Mouse (Mus musculus) neural tube, embryonic 13.5 days (tissue): Measurements from ENCODE around the gene Yars2. TPM values are rescaled to one million over a fixed set of nuclear protein-coding genes. Genes with fewer than 3 reads are reported as not detected.

Source experiments
- ATAC-seq: fragments of 200-750 bp; cut with Nextera tagmentation; 2 replicates; pipeline ENCODE4 v1.8.0; 2017; ENCODE audit warnings: low read depth, mild to moderate bottlenecking, moderate TSS enrichment, moderate library complexity
- H3K27ac ChIP-seq: fragments of 300-500 bp; sonication (generic); replicated peaks from 2 replicates; pipeline ENCODE4 v1.5.1; 2015; ENCODE audit warnings: moderate library complexity, mild to moderate bottlenecking, inconsistent platforms
- H3K27me3 ChIP-seq: fragments of 300-500 bp; sonication (generic); 2 replicates; pipeline ENCODE4 v1.6.1; 2015; ENCODE audit warnings: mild to moderate bottlenecking, inconsistent platforms
- H3K36me3 ChIP-seq: fragments of 300-500 bp; sonication (generic); 2 replicates; pipeline ENCODE4 v1.6.1; 2015; ENCODE audit warnings: mild to moderate bottlenecking, inconsistent platforms
- H3K4me1 ChIP-seq: fragments of 300-500 bp; sonication (generic); replicated peaks from 2 replicates; pipeline ENCODE4 v1.6.1; 2015; ENCODE audit warnings: inconsistent platforms
- H3K4me2 ChIP-seq: fragments of 300-500 bp; sonication (generic); 2 replicates; pipeline ENCODE4 v1.6.1; 2015; ENCODE audit warnings: inconsistent platforms, mild to moderate bottlenecking, moderate library complexity
- H3K4me3 ChIP-seq: fragments of 300-500 bp; sonication (generic); 2 replicates; pipeline ENCODE4 v1.5.1; 2015; ENCODE audit warnings: mild to moderate bottlenecking, inconsistent platforms
- H3K9ac ChIP-seq: fragments of 300-500 bp; sonication (generic); 2 replicates; pipeline ENCODE4 v1.6.1; 2015; ENCODE audit warnings: moderate library complexity, mild to moderate bottlenecking, inconsistent platforms
- H3K9me3 ChIP-seq: fragments of 300-500 bp; sonication (generic); 2 replicates; pipeline ENCODE4 v1.6.1; 2016; ENCODE audit warnings: inconsistent platforms
- WGBS: fragments of 180-500 bp; shearing (Covaris S2); methylation state at CpG from one replicate; pipeline ENCODE4 v1.1.7; 2015; 5-methylcytosine and 5-hydroxymethylcytosine counted together
- polyA plus RNA-seq: library from polyadenylated mRNA; unstranded; fragments of >200 nt; fragmentation: Nextera tagmentation; extraction: Ambion mirVana; gene quantifications from 2 replicates; pipeline ENCODE4 v1.2.1, GENCODE M21; 2015

Gene Yars2
- 25.1 and 30.5 TPM in 2 replicates for polyA plus RNA-seq

DNA sequence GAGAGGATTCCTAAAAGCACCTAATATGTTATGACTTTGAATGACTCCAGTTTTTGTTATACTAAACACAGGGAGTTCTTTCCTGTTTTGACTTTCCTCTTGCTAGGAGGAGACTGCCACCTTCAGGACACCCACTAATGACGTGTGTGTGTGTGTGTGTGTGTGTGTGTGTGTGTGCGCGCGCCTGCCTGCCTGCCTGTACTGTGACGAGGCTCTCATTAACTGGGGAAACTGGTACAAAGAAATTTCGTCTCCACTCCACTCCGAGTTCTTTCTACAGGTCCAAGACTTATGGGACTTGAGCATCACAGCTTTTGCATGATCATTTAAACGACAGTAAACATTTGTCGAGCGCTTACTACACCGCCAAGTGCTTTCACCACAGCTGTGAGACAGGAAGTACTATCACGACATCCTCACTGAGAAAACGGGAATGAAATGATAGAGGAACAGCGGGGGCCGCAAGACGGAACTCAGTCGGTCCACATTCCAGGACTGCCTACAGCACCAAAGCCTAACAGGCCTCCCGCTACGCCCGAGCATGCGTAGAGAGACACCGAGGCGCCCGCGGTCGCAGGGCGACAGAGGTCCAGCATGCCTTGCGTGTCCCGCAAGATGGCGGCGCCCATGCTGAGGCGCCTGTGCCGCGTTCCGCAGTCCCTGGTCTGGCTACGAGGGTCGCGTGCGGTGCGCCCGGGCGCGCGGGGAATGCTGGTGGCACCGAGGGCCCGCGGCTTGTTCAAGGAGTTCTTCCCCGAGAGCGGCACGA, at the start of gene Yars2:
Gene Yars2 (plus strand): TSS at position 597 of the 769 bp plus-strand sequence.
- ATAC-seq, result peak; percentile 99
- H3K4me3 ChIP-seq, result peak within 1 kb of the TSS; percentile 81
- H3K27me3 ChIP-seq, result no peaks in the 10 kb centered on the region
- peaks cover 11% of the 10 kb centered on the region for H3K36me3 ChIP-seq
- no peaks in the 10 kb centered on the region for H3K9me3 ChIP-seq
- peak within 1 kb of the TSS; percentile 80 for H3K9ac ChIP-seq
- peak within 1 kb of the TSS; percentile 82 for H3K4me2 ChIP-seq
- H3K27ac ChIP-seq, result peak within 1 kb of the TSS; percentile 93
- under 1% methylated on average over 50 of the region's 50 CpGs for WGBS
- H3K4me1 ChIP-seq, result peaks cover 25% of the 10 kb centered on the region

DNA sequence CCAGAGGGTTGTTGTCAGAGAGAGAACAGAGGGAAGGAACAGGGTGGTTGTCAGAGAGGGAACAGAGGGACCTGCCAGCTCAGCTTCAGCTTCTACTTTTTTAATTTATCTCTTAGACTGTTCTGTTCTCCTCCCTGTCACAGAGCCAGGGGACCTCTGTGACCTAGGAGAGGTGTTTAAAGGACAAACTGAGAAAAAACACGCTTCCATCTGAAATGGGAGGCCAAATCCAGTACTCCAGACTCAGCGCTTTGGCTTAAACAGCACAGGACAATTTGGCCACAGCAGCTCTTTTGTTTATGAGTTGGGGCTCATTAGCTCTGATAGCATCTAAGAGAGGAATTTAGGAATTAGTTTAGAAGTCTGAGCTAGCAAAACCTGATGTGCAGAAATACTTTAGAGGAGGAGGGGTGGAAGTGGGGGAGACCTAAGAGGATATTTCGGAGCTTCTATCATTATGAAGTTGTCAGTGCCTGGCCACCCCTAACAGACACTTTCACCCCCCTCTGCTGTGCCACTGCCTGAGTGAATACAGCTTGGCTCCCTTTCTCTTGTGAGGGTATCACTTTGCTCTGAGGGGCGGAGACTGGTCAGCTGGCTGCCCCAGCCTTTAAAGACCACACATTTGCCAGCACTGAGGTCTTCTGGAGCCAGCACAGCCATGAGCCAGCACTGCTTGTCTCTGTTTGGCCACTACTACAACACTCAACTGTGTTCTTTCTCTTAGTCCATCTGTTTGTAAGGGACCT, 49.3 kb upstream of the Yars2 start:
- 20% methylated on average over 4 of the region's 4 CpGs for WGBS
- H3K4me1 ChIP-seq, result peaks cover 7% of the 10 kb centered on the region
- H3K9me3 ChIP-seq, result no peaks in the 10 kb centered on the region
- no peak overlapping the region for H3K4me2 ChIP-seq
- H3K27ac ChIP-seq, result no peak overlapping the region
- H3K4me3 ChIP-seq, result no peak overlapping the region
- H3K9ac ChIP-seq, result no peak overlapping the region
- H3K36me3 ChIP-seq, result no peaks in the 10 kb centered on the region
- no peaks in the 10 kb centered on the region for H3K27me3 ChIP-seq
- no peak for ATAC-seq

DNA sequence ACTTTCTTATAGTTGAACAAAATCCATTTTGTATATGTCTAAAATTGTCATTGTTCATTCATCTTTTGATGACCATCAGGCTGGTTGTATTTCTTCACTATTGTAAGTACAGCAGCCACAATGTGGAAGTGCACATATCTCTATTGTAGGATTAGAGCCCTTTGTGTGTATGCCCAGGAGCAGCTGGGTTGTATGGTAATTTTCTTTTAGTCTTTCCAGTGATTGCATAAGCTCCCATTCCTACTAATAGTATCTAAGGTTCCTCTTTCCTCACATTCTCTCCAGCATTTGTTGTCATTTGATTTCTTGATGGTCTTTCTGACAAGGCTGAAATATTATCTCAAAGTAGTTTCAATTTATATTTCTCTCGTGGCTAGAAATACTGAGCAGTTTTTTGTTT, 47.5 kb upstream of the Yars2 start:
- Histone ChIP-seq H3K4me3 (no peak overlapping the region), H3K9ac (no peak overlapping the region), H3K9me3 (no peaks in the 10 kb centered on the region), H3K27me3 (no peaks in the 10 kb centered on the region), H3K4me2 (no peak overlapping the region), H3K27ac (no peak overlapping the region), H3K36me3 (no peaks in the 10 kb centered on the region), H3K4me1 (peaks cover 7% of the 10 kb centered on the region)
- WGBS, result 54% methylated on average over 1 of the region's 1 CpGs
- ATAC-seq, result no peak

- no peak for ATAC-seq
- no peak overlapping the region for H3K9ac ChIP-seq
- H3K27me3 ChIP-seq, result no peaks in the 10 kb centered on the region
- H3K4me2 ChIP-seq, result no peak overlapping the region
- H3K27ac ChIP-seq, result no peak overlapping the region
- no peaks in the 10 kb centered on the region for H3K36me3 ChIP-seq
- H3K9me3 ChIP-seq, result no peaks in the 10 kb centered on the region
- no peak overlapping the region for H3K4me3 ChIP-seq
- WGBS, result 12% methylated on average over 7 of the region's 7 CpGs
- H3K4me1 ChIP-seq, result peaks cover 7% of the 10 kb centered on the region
These were observed 46.9 kb upstream of the Yars2 start for GRCm38 (mm10) chr16:16255874-16256273.

DNA sequence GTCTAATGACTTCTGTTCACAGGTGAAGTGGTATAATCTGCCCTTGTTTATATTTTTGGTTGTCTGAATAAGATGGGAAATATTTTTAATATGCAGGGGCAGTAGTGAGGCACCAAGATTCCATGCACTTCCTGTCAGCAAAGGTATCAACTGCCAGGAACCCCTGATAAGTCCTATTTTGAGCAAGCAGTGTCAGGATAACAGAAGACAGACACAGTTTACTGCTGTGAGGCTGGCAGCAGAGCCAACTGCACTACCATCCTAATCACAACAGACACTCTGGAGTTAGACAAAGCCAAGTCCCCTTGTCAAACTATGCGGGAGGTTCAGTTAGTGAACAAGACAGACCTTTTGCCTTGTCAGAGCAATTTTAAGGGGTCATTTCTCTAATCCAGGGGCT, 46.1 kb upstream of the Yars2 start:
- Histone ChIP-seq H3K4me2 (no peak overlapping the region), H3K9me3 (no peaks in the 10 kb centered on the region), H3K4me1 (peaks cover 7% of the 10 kb centered on the region), H3K9ac (no peak overlapping the region), H3K27ac (no peak overlapping the region), H3K27me3 (no peaks in the 10 kb centered on the region), H3K36me3 (no peaks in the 10 kb centered on the region), H3K4me3 (no peak overlapping the region)
- ATAC-seq, result no peak
- WGBS, result 70% methylated on average over 1 of the region's 1 CpGs

- Histone ChIP-seq H3K4me2 (no peak overlapping the region), H3K9ac (no peak overlapping the region), H3K9me3 (no peaks in the 10 kb centered on the region), H3K27me3 (no peaks in the 10 kb centered on the region), H3K4me1 (peaks cover 3% of the 10 kb centered on the region), H3K4me3 (no peak overlapping the region), H3K36me3 (no peaks in the 10 kb centered on the region), H3K27ac (no peak overlapping the region)
- no peak for ATAC-seq
- WGBS, result 93% methylated on average over 5 of the region's 5 CpGs
These were observed 41.9 kb upstream of the Yars2 start for GRCm38 (mm10) chr16:16260882-16261281.

- Histone ChIP-seq H3K4me1 (no peaks in the 10 kb centered on the region), H3K36me3 (no peaks in the 10 kb centered on the region), H3K4me3 (no peak overlapping the region), H3K4me2 (no peak overlapping the region), H3K27ac (no peak overlapping the region), H3K9me3 (no peaks in the 10 kb centered on the region), H3K9ac (no peak overlapping the region), H3K27me3 (no peaks in the 10 kb centered on the region)
- 90% methylated on average over 6 of the region's 6 CpGs for WGBS
- ATAC-seq, result no peak
These were observed 41.3 kb upstream of the Yars2 start for GRCm38 (mm10) chr16:16261481-16261880.

- ATAC-seq, result no peak
- H3K36me3 ChIP-seq, result no peaks in the 10 kb centered on the region
- no peaks in the 10 kb centered on the region for H3K27me3 ChIP-seq
- no peaks in the 10 kb centered on the region for H3K9me3 ChIP-seq
- H3K4me2 ChIP-seq, result no peak overlapping the region
- no peak overlapping the region for H3K27ac ChIP-seq
- H3K4me1 ChIP-seq, result no peaks in the 10 kb centered on the region
- no peak overlapping the region for H3K4me3 ChIP-seq
- H3K9ac ChIP-seq, result no peak overlapping the region
- 93% methylated on average over 3 of the region's 3 CpGs for WGBS
These were observed 40.3 kb upstream of the Yars2 start for GRCm38 (mm10) chr16:16262436-16262835.

- Histone ChIP-seq H3K9ac (no peak overlapping the region), H3K4me1 (peaks cover 8% of the 10 kb centered on the region), H3K4me3 (no peak overlapping the region), H3K9me3 (no peaks in the 10 kb centered on the region), H3K27me3 (no peaks in the 10 kb centered on the region), H3K4me2 (no peak overlapping the region), H3K27ac (no peak overlapping the region), H3K36me3 (no peaks in the 10 kb centered on the region)
- ATAC-seq, result peak; percentile 53; the same call in 1 of the 2 replicates
- 10% methylated on average over 3 of the region's 3 CpGs for WGBS
These were observed 29.8 kb upstream of the Yars2 start for GRCm38 (mm10) chr16:16272978-16273377.

DNA sequence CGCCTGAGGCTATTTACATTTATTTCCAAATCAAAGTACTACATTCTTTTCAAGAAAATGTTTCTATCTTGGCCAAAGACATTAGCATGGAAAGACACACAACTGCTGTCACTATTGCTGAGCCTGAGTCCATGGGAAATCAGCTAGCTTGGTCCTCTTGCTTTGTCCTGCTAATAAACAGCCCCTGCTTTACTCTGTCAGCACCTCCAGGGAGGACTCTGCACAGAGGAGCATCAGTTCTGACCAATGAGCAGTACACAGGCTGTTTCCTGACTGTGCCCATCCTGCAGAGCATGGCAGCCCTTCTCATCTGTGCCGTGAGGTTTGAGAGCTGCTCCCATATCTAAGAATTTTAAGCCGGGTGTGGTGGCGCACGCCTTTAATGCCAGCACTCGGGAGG, 29.0 kb upstream of the Yars2 start:
- H3K4me2 ChIP-seq, result no peak overlapping the region
- no peak overlapping the region for H3K9ac ChIP-seq
- ATAC-seq, result no peak
- no peak overlapping the region for H3K27ac ChIP-seq
- no peaks in the 10 kb centered on the region for H3K9me3 ChIP-seq
- H3K4me1 ChIP-seq, result peaks cover 8% of the 10 kb centered on the region
- no peaks in the 10 kb centered on the region for H3K27me3 ChIP-seq
- H3K36me3 ChIP-seq, result no peaks in the 10 kb centered on the region
- WGBS, result 76% methylated on average over 6 of the region's 6 CpGs
- H3K4me3 ChIP-seq, result no peak overlapping the region

DNA sequence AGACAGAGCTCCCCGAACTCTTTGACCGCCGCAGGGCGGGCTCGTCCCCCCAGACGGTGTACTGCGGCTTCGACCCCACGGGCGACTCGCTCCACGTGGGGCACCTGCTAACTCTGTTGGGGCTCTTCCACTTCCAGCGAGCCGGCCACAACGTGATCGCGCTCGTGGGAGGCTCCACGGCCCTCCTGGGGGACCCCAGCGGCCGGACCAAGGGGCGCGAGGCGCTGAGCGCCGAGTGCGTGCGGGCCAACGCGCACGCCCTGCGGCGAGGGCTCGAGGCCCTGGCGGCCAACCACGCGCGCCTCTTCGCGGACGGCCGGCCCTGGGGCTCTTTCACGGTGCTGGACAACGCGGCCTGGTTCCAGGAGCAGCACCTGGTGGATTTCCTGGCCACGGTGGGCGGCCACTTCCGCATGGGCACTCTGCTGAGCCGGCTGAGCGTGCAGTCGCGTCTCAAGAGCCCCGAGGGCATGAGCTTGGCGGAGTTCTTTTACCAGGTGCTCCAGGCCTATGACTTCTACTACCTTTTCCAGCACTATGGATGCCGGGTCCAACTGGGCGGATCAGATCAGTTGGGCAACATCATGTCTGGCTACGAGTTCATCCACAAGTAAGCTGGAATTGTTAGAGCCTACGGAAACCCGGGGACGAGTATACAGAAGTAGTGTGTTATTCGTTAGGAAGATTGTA, 518 bp downstream of the Yars2 start:
- Histone ChIP-seq H3K4me2 (peak overlapping the region; percentile 82), H3K27me3 (no peaks in the 10 kb centered on the region), H3K36me3 (peaks cover 17% of the 10 kb centered on the region), H3K9me3 (no peaks in the 10 kb centered on the region), H3K9ac (peak overlapping the region; percentile 80), H3K27ac (peak overlapping the region; percentile 93), H3K4me3 (peak overlapping the region; percentile 81), H3K4me1 (peaks cover 25% of the 10 kb centered on the region)
- ATAC-seq, result peak; percentile 79
- WGBS, result under 1% methylated on average over 61 of the region's 61 CpGs

GRCm38 (mm10) chr16:16303888-16304287, 1.1 kb downstream of the Yars2 start:
- H3K9ac ChIP-seq, result peak overlapping the region; percentile 80
- H3K4me1 ChIP-seq, result peaks cover 25% of the 10 kb centered on the region
- WGBS, result 20% methylated on average over 7 of the region's 7 CpGs
- H3K9me3 ChIP-seq, result no peaks in the 10 kb centered on the region
- ATAC-seq, result no peak
- no peak overlapping the region for H3K27ac ChIP-seq
- peak overlapping the region; percentile 81 for H3K4me3 ChIP-seq
- H3K27me3 ChIP-seq, result no peaks in the 10 kb centered on the region
- peak overlapping the region; percentile 82 for H3K4me2 ChIP-seq
- peaks cover 19% of the 10 kb centered on the region for H3K36me3 ChIP-seq
